Comparison of ENCODE assay signal across 19 mouse cellular contexts in the genomic region with DNA sequence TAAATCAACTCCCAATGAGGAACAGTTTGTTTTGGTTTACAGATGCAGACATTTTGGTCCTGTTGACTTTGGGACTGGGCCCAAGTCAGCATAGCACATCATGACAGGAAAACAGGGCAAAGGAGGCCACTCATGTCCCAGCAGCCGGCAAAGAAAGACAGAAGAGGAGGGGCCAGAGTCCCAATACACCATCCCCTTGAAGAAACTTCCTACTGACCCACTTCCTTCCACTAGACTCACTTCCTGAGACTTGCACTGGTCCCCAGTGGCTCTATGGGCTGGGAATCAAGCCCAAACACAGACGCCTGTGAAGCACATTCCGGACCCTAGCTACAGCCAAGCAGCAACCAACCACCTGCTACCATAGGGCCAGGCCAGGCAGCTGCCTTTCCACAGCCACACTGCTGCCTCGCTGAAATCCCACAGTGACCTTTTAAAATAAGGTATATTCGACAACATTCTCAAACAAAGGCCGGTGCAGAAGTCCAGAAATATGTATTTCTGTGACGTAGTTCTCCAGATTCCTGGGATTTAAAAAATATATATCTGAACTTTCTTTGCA. TPM values are rescaled to one million over a fixed set of nuclear protein-coding genes. Genes with fewer than 3 reads are reported as not detected.
DNase-seq lines count a peak whose midpoint lies in the region; ATAC-seq and TF ChIP-seq lines count a peak whose summit lies in the region.
"Had no signal": no experiment of that assay in that cellular context is flagged by ENCODE, and none has a peak within 500 bp of the region (broad histone marks: within the 10 kb centered on the region; RNA-seq: fewer than 3 reads in every experiment).

No protein-coding gene starts in this region.

- no peak overlapping the region for H3K4me3 ChIP-seq in kidney, adult 2 months (ENCODE audit: insufficient read depth, low read depth, low read length)
- H3K4me3 ChIP-seq in kidney, embryonic 15.5 days (replicated peaks) = no peak overlapping the region
- no peak overlapping the region for H3K4me3 ChIP-seq in kidney, postnatal 0 days (replicated peaks; ENCODE audit: low read depth, low read length)
- H3K4me3 ChIP-seq: embryonic facial prominence, embryonic 12.5 days; hindbrain, embryonic 13.5 days; lung, embryonic 15.5 days had no signal

- H3K4me1 ChIP-seq in kidney, adult 2 months (ENCODE audit: control insufficient read depth, insufficient read depth, low read length) = no peaks in the 10 kb centered on the region
- H3K4me1 ChIP-seq in kidney, embryonic 15.5 days = no peaks in the 10 kb centered on the region
- H3K4me1 ChIP-seq in kidney, postnatal 0 days (replicated peaks; ENCODE audit: insufficient read depth, low read length) = no peaks in the 10 kb centered on the region
- H3K4me1 ChIP-seq: embryonic facial prominence, embryonic 12.5 days; hindbrain, embryonic 13.5 days; lung, embryonic 15.5 days had no signal

- DNase-seq in gastrocnemius, adult 18-20 months (ENCODE audit: low spot score) = peak; percentile 29
- DNase-seq in gastrocnemius, adult 8-10 months (ENCODE audit: low spot score in 2 of 2) = no peak
- DNase-seq in kidney, adult 2 months = peak; percentile 43
- peak; percentile 79 for DNase-seq in kidney, postnatal 0 days (ENCODE audit: low spot score)
- DNase-seq in layer of hippocampus, adult 8-10 months (ENCODE audit: low spot score in 2 of 2) = no peak
- no peak for DNase-seq in ovary, postnatal 14 days (ENCODE audit: low spot score)
- DNase-seq in thymus, postnatal 10 days (ENCODE audit: low spot score in 2 of 2) = no peak
- DNase-seq: adrenal gland, postnatal 10 days; cerebellum, postnatal 10 days; lung, postnatal 4 days; retina, postnatal 1 day; thymus, postnatal 14 days had no signal

- no peaks in the 10 kb centered on the region for H3K36me3 ChIP-seq in kidney, adult 2 months (ENCODE audit: control insufficient read depth, insufficient read depth, low read length)
- H3K36me3 ChIP-seq in kidney, embryonic 15.5 days = no peaks in the 10 kb centered on the region
- H3K36me3 ChIP-seq in kidney, postnatal 0 days (ENCODE audit: insufficient read depth, low read length) = no peaks in the 10 kb centered on the region
- H3K36me3 ChIP-seq: embryonic facial prominence, embryonic 12.5 days; hindbrain, embryonic 13.5 days; lung, embryonic 15.5 days had no signal

- H3K9me3 ChIP-seq in kidney, embryonic 15.5 days (replicated peaks) = no peaks in the 10 kb centered on the region
- H3K9me3 ChIP-seq in kidney, postnatal 0 days (replicated peaks; ENCODE audit: low read length) = no peaks in the 10 kb centered on the region
- H3K9me3 ChIP-seq: embryonic facial prominence, embryonic 12.5 days; hindbrain, embryonic 13.5 days; lung, embryonic 15.5 days had no signal

- TF ChIP-seq POLR2A in kidney, adult 2 months (IDR thresholded peaks at IDR 0.05; ENCODE audit: low read depth, low read length) = no peak

- H3K4me2 ChIP-seq in kidney, embryonic 15.5 days = no peak overlapping the region
- H3K4me2 ChIP-seq in kidney, postnatal 0 days (ENCODE audit: low read length) = no peak overlapping the region
- H3K4me2 ChIP-seq: embryonic facial prominence, embryonic 12.5 days; hindbrain, embryonic 13.5 days; lung, embryonic 15.5 days had no signal

- ATAC-seq in kidney, embryonic 15.5 days (replicated peaks; ENCODE audit: low FRiP score) = no peak
- no peak for ATAC-seq in kidney, postnatal 0 days (replicated peaks; ENCODE audit: low FRiP score, low read depth)
- ATAC-seq: forebrain, embryonic 16.5 days; inflammation-experienced regulatory T-cells, adult 6 months had no signal

- no peak overlapping the region for H3K27ac ChIP-seq in kidney, adult 2 months (ENCODE audit: insufficient read depth, low read depth, low read length)
- no peak overlapping the region for H3K27ac ChIP-seq in kidney, embryonic 15.5 days
- no peak overlapping the region for H3K27ac ChIP-seq in kidney, postnatal 0 days
- H3K27ac ChIP-seq: embryonic facial prominence, embryonic 12.5 days; hindbrain, embryonic 13.5 days; liver, embryonic 14.5 days; lung, embryonic 15.5 days had no signal

- 82% methylated on average over 7 of the region's 7 CpGs for WGBS in kidney, adult 2 months
- 82% methylated on average over 7 of the region's 7 CpGs for WGBS in kidney, embryonic 15.5 days
- 84% methylated on average over 7 of the region's 7 CpGs for WGBS in kidney, postnatal 0 days

- no peak for TF ChIP-seq CTCF in kidney, adult 2 months (conservative IDR thresholded peaks at IDR 0.05; ENCODE audit: insufficient read depth, insufficient read length, low read depth, low read length)
- TF ChIP-seq CTCF in kidney, postnatal 0 days (IDR thresholded peaks at IDR 0.05; ENCODE audit: low read depth) = no peak

- H3K9ac ChIP-seq in kidney, embryonic 15.5 days = no peak overlapping the region
- no peak overlapping the region for H3K9ac ChIP-seq in kidney, postnatal 0 days (ENCODE audit: low read depth, low read length)
- H3K9ac ChIP-seq: embryonic facial prominence, embryonic 12.5 days; hindbrain, embryonic 13.5 days; liver, embryonic 14.5 days; lung, embryonic 15.5 days had no signal

- no peaks in the 10 kb centered on the region for H3K27me3 ChIP-seq in kidney, adult 2 months (replicated peaks; ENCODE audit: control insufficient read depth, insufficient read depth, low read length)
- H3K27me3 ChIP-seq in kidney, embryonic 15.5 days = no peaks in the 10 kb centered on the region
- no peaks in the 10 kb centered on the region for H3K27me3 ChIP-seq in kidney, postnatal 0 days (ENCODE audit: insufficient read depth, low read length)
- H3K27me3 ChIP-seq: embryonic facial prominence, embryonic 12.5 days; hindbrain, embryonic 13.5 days; lung, embryonic 15.5 days had no signal

RNA-seq across cellular contexts. Expression of a gene that starts 38.8 kb away (rescaled TPM):
- 10 to 100 TPM in 1 of 2 experiments, 1 to 10 TPM in 1; 6.1 to 29.1 TPM for total RNA-seq in gastrocnemius, adult 18-20 months (2021)
- total RNA-seq in gastrocnemius, adult 8-10 months (2022) = 10 to 100 TPM in 2 of 4 experiments, 1 to 10 TPM in 2; 3.0 to 30.0 (median 8.2) TPM
- polyA plus RNA-seq in kidney, adult 2 months (2012; rRNA removed) = 19.8 and 20.6 TPM in 2 replicates
- polyA plus RNA-seq in kidney, embryonic 15.5 days (2015; fragmentation: Nextera tagmentation; extraction: Ambion mirVana) = 35.1 and 38.3 TPM in 2 replicates
- polyA plus RNA-seq in kidney, postnatal 0 days (2015; fragmentation: Nextera tagmentation; extraction: Ambion mirVana) = 38.1 and 38.5 TPM in 2 replicates
- total RNA-seq in layer of hippocampus, adult 8-10 months (2022) = 1 to 10 TPM; 1.6 to 3.4 (median 2.7) TPM

Comparison
In these comparisons a context has a peak if more than half of its experiments do, and no peak if none do; other contexts are left out.
1. DNase-seq: peak in gastrocnemius, adult 18-20 months (single experiment), kidney, adult 2 months (single experiment) and kidney, postnatal 0 days (single experiment); none in gastrocnemius, adult 8-10 months (0 of 2), layer of hippocampus, adult 8-10 months (0 of 2), ovary, postnatal 14 days (single experiment) and thymus, postnatal 10 days (0 of 2).